Mouse (Mus musculus): ENCODE measurements at regions not wholly inside any gene's neighbourhood (a gene's known extent, or its start where the extent isn't known, plus 50 kb on each side); places are given as distances from the start of the nearest gene placed in this dataset.

DNA sequence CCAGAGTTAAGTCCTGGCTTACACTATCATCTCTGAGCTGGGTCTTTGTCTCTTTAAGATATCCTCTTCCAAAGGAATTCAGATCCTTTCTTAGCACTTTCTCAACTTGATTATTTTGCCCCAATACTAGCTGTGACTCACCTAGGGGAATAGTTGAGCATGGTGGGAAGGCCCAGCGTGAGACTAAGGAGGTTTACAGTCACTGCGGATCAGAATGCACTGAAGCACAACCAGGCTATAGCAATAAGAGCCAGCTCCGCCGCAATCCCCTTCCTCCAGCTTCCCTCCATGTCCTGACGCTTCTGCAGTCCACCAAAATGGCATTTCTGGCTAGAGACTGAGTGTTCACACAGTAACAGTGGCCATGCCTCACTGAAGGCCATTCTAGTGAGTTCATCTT lies 342.5 kb downstream of the Hs3st1 start:
- no peaks in the 10 kb centered on the region for H3K27me3 ChIP-seq (ENCODE audit: control insufficient read depth in 1 of 2, insufficient read depth in 2 of 2, low read length in 2 of 2)
- DNase-seq (ENCODE audit: low read depth, low spot score): no peak
- H3K36me3 ChIP-seq (ENCODE audit: control insufficient read depth in 1 of 2, insufficient read depth in 2 of 2, low read length in 2 of 2): no peaks in the 10 kb centered on the region
- TF ChIP-seq TAL1 (IDR thresholded peaks at IDR 0.05; ENCODE audit: low read length) (no peak), SIN3A (IDR thresholded peaks at IDR 0.05; ENCODE audit: low read length) (no peak), TBP (IDR thresholded peaks at IDR 0.05; ENCODE audit: low read depth, low read length) (no peak), NRF1 (IDR thresholded peaks at IDR 0.05; ENCODE audit: insufficient read depth, low read depth, low read length, poor library complexity, severe bottlenecking) (no peak), USF2 (IDR thresholded peaks at IDR 0.05; ENCODE audit: borderline replicate concordance in 1 of 2, insufficient read depth in 1 of 2, low read depth in 1 of 2, low read length in 2 of 2) (no peak), JUND (IDR thresholded peaks at IDR 0.05; ENCODE audit: low read depth, low read length) (no peak), ZKSCAN1 (IDR thresholded peaks at IDR 0.05; ENCODE audit: low read depth, low read length) (no peak), RAD21 (IDR thresholded peaks at IDR 0.05; ENCODE audit: low read depth, low read length) (no peak), BHLHE40 (IDR thresholded peaks at IDR 0.05; ENCODE audit: borderline replicate concordance, low read depth, low read length) (no peak), EP300 (IDR thresholded peaks at IDR 0.05; ENCODE audit: low read depth in 1 of 2, low read length in 2 of 2) (no peak), MAZ (IDR thresholded peaks at IDR 0.05; ENCODE audit: low read depth, low read length) (no peak)
- no peaks in the 10 kb centered on the region; the same call in 1 of the 2 replicates for H3K9me3 ChIP-seq (replicated peaks; ENCODE audit: insufficient read depth, low read length)
- H3K4me1 ChIP-seq (ENCODE audit: control insufficient read depth in 1 of 2, insufficient read depth in 2 of 2, low read length in 2 of 2): no peaks in the 10 kb centered on the region
- no peak overlapping the region for H3K9ac ChIP-seq (ENCODE audit: control insufficient read depth, low read depth, low read length, poor library complexity, severe bottlenecking)
- no peaks in the 10 kb centered on the region for H3K79me2 ChIP-seq (ENCODE audit: control insufficient read depth, insufficient read depth, low read length, poor library complexity)
- no peak overlapping the region for H3K27ac ChIP-seq (ENCODE audit: control insufficient read depth, low read depth, low read length)
- H3K4me3 ChIP-seq (ENCODE audit: control insufficient read depth in 1 of 2, insufficient read depth in 1 of 2, low read depth in 2 of 2, low read length in 2 of 2): no peak overlapping the region

DNA sequence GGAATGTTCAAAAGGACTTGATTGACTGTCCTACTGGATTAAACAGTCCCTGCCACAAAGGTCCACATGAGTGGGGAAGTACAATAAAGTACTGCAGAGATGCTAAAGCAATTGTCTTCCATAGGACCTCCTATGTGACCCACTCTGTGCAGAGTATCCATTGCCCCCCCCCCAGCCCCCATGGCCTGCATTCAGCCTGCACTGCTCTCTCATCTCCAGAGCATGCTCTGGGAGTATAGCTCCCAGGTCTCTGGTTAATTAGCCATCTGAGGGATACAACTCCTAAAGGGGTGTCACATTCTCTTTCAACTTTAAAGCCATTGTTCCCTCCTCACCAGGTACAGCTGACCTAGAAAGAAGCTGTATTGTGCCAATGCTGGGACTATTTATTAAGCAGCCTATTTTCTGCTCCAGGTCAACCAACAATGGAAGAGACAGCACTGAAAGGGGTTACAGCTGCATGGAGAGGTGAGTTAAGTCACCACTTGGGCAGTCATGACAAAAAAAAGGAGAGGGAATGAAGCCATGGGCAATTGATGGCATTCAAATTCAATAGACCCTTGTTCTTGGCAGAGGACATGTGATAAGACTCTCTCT lies 364.8 kb downstream of the Hs3st1 start:
- no peaks in the 10 kb centered on the region for H3K79me2 ChIP-seq (ENCODE audit: control insufficient read depth, insufficient read depth, low read length, poor library complexity)
- DNase-seq (ENCODE audit: low read depth, low spot score): no peak
- H3K9ac ChIP-seq (ENCODE audit: control insufficient read depth, low read depth, low read length, poor library complexity, severe bottlenecking): no peak overlapping the region
- no peaks in the 10 kb centered on the region for H3K9me3 ChIP-seq (replicated peaks; ENCODE audit: insufficient read depth, low read length)
- no peak overlapping the region for H3K4me3 ChIP-seq (ENCODE audit: control insufficient read depth in 1 of 2, insufficient read depth in 1 of 2, low read depth in 2 of 2, low read length in 2 of 2)
- H3K27me3 ChIP-seq (ENCODE audit: control insufficient read depth in 1 of 2, insufficient read depth in 2 of 2, low read length in 2 of 2): no peaks in the 10 kb centered on the region
- H3K27ac ChIP-seq (ENCODE audit: control insufficient read depth, low read depth, low read length): no peak overlapping the region
- no peaks in the 10 kb centered on the region for H3K36me3 ChIP-seq (ENCODE audit: control insufficient read depth in 1 of 2, insufficient read depth in 2 of 2, low read length in 2 of 2)
- H3K4me1 ChIP-seq (ENCODE audit: control insufficient read depth in 1 of 2, insufficient read depth in 2 of 2, low read length in 2 of 2): no peaks in the 10 kb centered on the region
- no peak for TF ChIP-seq TBP (IDR thresholded peaks at IDR 0.05; ENCODE audit: low read depth, low read length)

DNA sequence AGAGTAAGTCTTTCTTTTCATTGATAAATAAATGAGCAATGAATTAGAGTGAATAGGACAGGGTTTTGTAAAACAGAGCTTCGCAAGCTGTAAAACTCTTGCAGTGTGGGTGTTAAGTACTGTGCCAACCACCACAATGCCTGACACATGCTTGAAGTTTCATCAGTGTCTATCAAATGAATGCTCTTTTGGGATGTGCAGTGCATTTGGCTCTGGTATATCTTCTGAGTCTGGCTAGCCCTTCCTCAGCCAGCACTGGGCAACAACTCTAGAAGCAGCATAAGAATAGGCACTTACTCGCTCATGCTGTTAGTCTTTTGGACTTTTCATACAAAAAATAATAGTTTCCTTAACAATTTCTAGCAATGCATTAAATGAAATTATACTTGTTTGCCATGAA lies 370.9 kb downstream of the Hs3st1 start:
- Histone ChIP-seq H3K27ac (ENCODE audit: control insufficient read depth, low read depth, low read length) (no peak overlapping the region), H3K36me3 (ENCODE audit: control insufficient read depth in 1 of 2, insufficient read depth in 2 of 2, low read length in 2 of 2) (no peaks in the 10 kb centered on the region), H3K4me1 (ENCODE audit: control insufficient read depth in 1 of 2, insufficient read depth in 2 of 2, low read length in 2 of 2) (no peaks in the 10 kb centered on the region), H3K9me3 (replicated peaks; ENCODE audit: insufficient read depth, low read length) (no peaks in the 10 kb centered on the region), H3K79me2 (ENCODE audit: control insufficient read depth, insufficient read depth, low read length, poor library complexity) (no peaks in the 10 kb centered on the region), H3K4me3 (ENCODE audit: control insufficient read depth in 1 of 2, insufficient read depth in 1 of 2, low read depth in 2 of 2, low read length in 2 of 2) (no peak overlapping the region), H3K27me3 (ENCODE audit: control insufficient read depth in 1 of 2, insufficient read depth in 2 of 2, low read length in 2 of 2) (no peaks in the 10 kb centered on the region), H3K9ac (ENCODE audit: control insufficient read depth, low read depth, low read length, poor library complexity, severe bottlenecking) (no peak overlapping the region)
- TF ChIP-seq E2F4 (IDR thresholded peaks at IDR 0.05; ENCODE audit: borderline replicate concordance, low read depth, low read length) (no peak), TBP (IDR thresholded peaks at IDR 0.05; ENCODE audit: low read depth, low read length) (no peak), MAX (IDR thresholded peaks at IDR 0.05; ENCODE audit: low read length) (no peak), KAT2A (conservative IDR thresholded peaks at IDR 0.05; ENCODE audit: low read depth, low read length) (no peak), BHLHE40 (IDR thresholded peaks at IDR 0.05; ENCODE audit: borderline replicate concordance, low read depth, low read length) (no peak), NRF1 (IDR thresholded peaks at IDR 0.05; ENCODE audit: insufficient read depth, low read depth, low read length, poor library complexity, severe bottlenecking) (no peak), UBTF (IDR thresholded peaks at IDR 0.05; ENCODE audit: borderline replicate concordance, insufficient read depth, low read depth, low read length) (no peak), CHD2 (IDR thresholded peaks at IDR 0.05; ENCODE audit: low read length) (no peak), CHD1 (IDR thresholded peaks at IDR 0.05; ENCODE audit: low read depth, low read length) (no peak), POLR2AphosphoS5 (IDR thresholded peaks at IDR 0.05; ENCODE audit: borderline replicate concordance, low read depth, low read length) (no peak), ETS1 (IDR thresholded peaks at IDR 0.05; ENCODE audit: low read depth, low read length) (no peak), HCFC1 (IDR thresholded peaks at IDR 0.05; ENCODE audit: low read depth, low read length) (no peak), MEF2A (IDR thresholded peaks at IDR 0.05; ENCODE audit: extremely low read depth, insufficient replicate concordance, low read depth, low read length, poor library complexity, severe bottlenecking) (no peak), MAFK (IDR thresholded peaks at IDR 0.05; ENCODE audit: borderline replicate concordance, low read depth, low read length) (no peak)
- DNase-seq (ENCODE audit: low read depth, low spot score): no peak
